Mouse (Mus musculus): Measurements from ENCODE around the gene Vav2. TPM values are rescaled to one million over a fixed set of nuclear protein-coding genes. Genes with fewer than 3 reads are reported as not detected.
A peak's percentile ranks its signal among the peaks of the same experiment; 100 is the strongest.

Vav2 gene
- polyA plus RNA-seq, 1 experiment from 2014 or later, result 9.2 TPM

DNA sequence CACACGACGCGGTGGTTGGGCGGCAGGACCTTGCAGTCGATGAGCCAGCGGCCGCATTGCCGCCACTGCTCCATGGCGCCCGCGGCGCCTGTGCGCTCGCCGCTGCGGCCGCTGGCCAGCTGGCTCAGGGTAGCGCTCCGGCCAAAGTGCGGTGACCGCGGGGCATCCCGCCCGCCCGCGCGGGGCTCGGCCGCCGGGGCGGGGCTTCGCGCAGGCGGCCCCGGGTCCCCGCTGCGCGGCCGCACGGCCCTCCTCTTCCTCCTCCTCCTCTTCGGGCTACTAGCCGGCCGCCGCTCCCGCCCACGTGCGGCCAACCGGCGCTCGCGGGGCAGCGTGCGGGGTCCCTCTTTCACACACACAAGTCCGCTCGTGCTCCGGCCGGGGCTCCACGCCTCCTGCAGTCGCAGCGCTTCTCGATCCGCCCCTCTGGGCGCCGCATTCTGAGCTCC lies 403 bp downstream of the Vav2 start:
- H3K4me2 ChIP-seq (ENCODE audit: low read length), result peak overlapping the region; percentile 91
- no peaks in the 10 kb centered on the region for H3K9me3 ChIP-seq (replicated peaks; ENCODE audit: control insufficient read depth, low read length, poor library complexity, severe bottlenecking)
- ATAC-seq, result peak; percentile 47
- H3K4me3 ChIP-seq (ENCODE audit: low read depth, low read length), result peak overlapping the region; percentile 93
- peaks cover 32% of the 10 kb centered on the region for H3K4me1 ChIP-seq (ENCODE audit: control insufficient read depth, insufficient read depth, low read length)
- peak overlapping the region; percentile 65 for H3K27ac ChIP-seq (ENCODE audit: low read length)
- WGBS, result under 1% methylated on average over 50 of the region's 64 CpGs
- H3K36me3 ChIP-seq (ENCODE audit: control insufficient read depth, insufficient read depth, low read length), result no peaks in the 10 kb centered on the region
- no peaks in the 10 kb centered on the region for H3K27me3 ChIP-seq (ENCODE audit: control insufficient read depth, insufficient read depth, low read depth, low read length)
- H3K9ac ChIP-seq (ENCODE audit: low read depth, low read length), result peak overlapping the region; percentile 86

DNA sequence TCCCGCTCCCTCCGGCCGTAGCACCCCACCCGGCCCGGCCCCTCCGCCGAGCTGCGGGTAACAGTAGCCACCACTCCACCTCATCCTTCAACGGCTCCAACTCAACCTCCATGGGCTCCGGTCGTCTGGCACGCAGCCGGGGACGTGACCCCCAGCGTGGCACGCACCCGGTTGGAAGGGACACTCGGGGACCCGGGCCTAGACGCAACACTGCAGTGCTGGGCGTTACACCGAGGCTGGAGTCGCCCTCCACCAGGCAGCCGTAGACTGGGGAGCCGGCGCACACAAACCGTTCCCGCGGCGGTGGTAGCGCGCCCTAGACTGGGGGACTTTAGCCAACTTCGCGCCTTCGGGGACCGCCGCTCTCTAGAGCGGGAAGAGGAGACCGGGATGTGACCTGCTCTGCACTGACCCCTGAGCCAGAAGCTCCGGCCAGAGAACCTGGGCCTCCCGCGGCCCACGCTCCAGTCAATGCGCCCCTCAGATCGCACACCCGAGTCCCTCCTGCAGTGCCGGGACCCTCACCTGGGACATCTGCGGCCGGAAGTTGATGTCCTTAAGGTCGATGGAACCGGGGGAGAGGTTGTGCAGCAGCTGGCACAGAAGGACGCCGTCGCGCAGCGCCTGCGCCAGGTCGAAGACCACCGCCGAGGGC lies 955 bp downstream of the Vav2 start:
- peak overlapping the region; percentile 93 for H3K4me3 ChIP-seq (ENCODE audit: low read depth, low read length)
- WGBS, result under 1% methylated on average over 57 of the region's 60 CpGs
- peak overlapping the region; percentile 91 for H3K4me2 ChIP-seq (ENCODE audit: low read length)
- ATAC-seq, result peak; percentile 16; the same call in 1 of the 2 replicates
- peak overlapping the region; percentile 65 for H3K27ac ChIP-seq (ENCODE audit: low read length)
- peak overlapping the region; percentile 86 for H3K9ac ChIP-seq (ENCODE audit: low read depth, low read length)
- no peaks in the 10 kb centered on the region for H3K36me3 ChIP-seq (ENCODE audit: control insufficient read depth, insufficient read depth, low read length)
- H3K9me3 ChIP-seq (replicated peaks; ENCODE audit: control insufficient read depth, low read length, poor library complexity, severe bottlenecking), result no peaks in the 10 kb centered on the region
- H3K4me1 ChIP-seq (ENCODE audit: control insufficient read depth, insufficient read depth, low read length), result peaks cover 38% of the 10 kb centered on the region
- no peaks in the 10 kb centered on the region for H3K27me3 ChIP-seq (ENCODE audit: control insufficient read depth, insufficient read depth, low read depth, low read length)

DNA sequence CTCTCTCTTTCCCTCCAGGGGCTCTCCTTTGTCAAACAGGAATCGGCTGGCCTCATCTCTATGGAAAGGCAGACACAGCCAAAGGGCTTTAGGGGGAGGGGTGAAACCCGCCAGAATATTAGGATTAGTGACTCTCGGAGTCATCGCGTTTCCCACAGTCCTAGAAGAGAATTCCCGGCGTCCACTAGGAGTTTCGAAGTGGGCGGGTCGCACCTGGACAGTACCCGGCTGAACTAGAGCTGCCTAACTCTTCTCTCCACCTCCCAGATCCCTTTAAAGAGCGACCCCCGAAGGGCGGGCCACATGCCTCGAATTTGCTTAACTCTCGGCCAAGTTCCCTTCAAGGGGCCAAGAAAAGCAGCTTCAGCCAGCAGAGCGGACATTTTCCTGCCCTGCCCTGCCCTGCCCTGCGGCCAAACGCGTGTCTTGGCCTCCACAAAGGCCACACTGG lies 1.6 kb downstream of the Vav2 start:
- Histone ChIP-seq H3K4me3 (ENCODE audit: low read depth, low read length) (peak overlapping the region; percentile 93), H3K27me3 (ENCODE audit: control insufficient read depth, insufficient read depth, low read depth, low read length) (no peaks in the 10 kb centered on the region), H3K9ac (ENCODE audit: low read depth, low read length) (peak overlapping the region; percentile 86), H3K4me2 (ENCODE audit: low read length) (peak overlapping the region; percentile 91), H3K27ac (ENCODE audit: low read length) (peak overlapping the region; percentile 3; the same call in 1 of the 2 replicates), H3K36me3 (ENCODE audit: control insufficient read depth, insufficient read depth, low read length) (no peaks in the 10 kb centered on the region), H3K4me1 (ENCODE audit: control insufficient read depth, insufficient read depth, low read length) (peaks cover 38% of the 10 kb centered on the region), H3K9me3 (replicated peaks; ENCODE audit: control insufficient read depth, low read length, poor library complexity, severe bottlenecking) (no peaks in the 10 kb centered on the region)
- WGBS, result under 1% methylated on average over 20 of the region's 20 CpGs
- no peak for ATAC-seq

DNA sequence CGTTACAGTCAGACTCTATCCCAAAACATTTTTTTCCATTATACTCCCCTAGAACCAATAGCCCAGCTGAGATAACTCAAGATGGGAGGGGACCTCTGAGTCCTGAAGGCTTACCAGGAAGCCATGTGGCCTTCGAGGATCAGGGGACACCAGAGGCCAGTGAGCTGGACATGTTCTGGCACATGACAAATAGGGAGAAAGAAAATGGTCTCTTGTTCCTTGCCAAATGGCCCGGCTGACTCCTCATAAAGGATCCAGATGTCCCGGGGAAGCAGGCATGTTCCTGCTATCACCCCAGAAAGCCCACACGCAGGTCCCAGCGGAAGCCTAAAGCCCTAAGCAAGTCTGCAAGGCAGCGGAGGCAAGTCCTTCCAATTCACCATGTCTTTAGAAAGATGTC lies 3.2 kb downstream of the Vav2 start:
- no peak overlapping the region for H3K4me3 ChIP-seq (ENCODE audit: low read depth, low read length)
- H3K9me3 ChIP-seq (replicated peaks; ENCODE audit: control insufficient read depth, low read length, poor library complexity, severe bottlenecking), result no peaks in the 10 kb centered on the region
- no peak overlapping the region for H3K27ac ChIP-seq (ENCODE audit: low read length)
- no peaks in the 10 kb centered on the region for H3K36me3 ChIP-seq (ENCODE audit: control insufficient read depth, insufficient read depth, low read length)
- no peaks in the 10 kb centered on the region for H3K27me3 ChIP-seq (ENCODE audit: control insufficient read depth, insufficient read depth, low read depth, low read length)
- peak overlapping the region; percentile 91 for H3K4me2 ChIP-seq (ENCODE audit: low read length)
- ATAC-seq, result no peak
- peaks cover 39% of the 10 kb centered on the region for H3K4me1 ChIP-seq (ENCODE audit: control insufficient read depth, insufficient read depth, low read length)
- WGBS, result 68% methylated on average over 7 of the region's 7 CpGs
- no peak overlapping the region for H3K9ac ChIP-seq (ENCODE audit: low read depth, low read length)

DNA sequence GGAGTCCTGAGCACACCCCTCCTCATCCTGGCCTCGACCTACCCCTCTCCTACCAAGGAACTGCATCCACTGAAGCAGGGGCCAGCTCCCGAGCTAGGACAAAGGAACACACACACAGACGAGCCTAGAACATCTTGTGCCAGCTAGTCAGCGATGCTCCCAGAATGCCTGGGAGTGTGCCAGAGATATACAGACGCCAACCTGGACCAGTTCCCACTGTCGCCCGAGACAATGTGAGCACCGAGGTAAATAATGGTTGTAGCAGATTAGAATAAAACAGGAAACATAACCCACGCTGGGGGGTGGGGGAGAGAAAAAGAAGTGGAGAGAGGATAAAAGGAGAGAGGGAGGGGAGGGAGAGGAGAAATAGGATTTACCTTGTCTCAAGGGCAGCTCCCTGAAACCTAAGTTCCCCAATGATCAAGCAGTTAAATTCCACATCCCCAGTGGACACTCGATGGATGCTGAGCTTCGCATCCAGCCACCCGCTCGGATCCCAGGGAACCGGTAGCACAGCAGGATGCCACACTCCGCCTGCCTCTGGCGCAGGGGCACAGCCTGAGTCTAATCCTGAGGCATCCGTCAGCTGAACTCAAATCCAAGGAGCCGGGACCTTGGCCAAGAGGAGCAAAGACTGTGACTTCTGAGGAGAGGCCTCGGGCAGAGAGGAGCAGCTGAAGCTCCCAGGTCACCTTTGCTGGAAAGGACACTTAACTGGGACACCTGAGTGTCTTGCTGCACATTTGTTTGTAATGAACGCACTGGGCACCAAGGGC lies 5.4 kb downstream of the Vav2 start:
- Histone ChIP-seq H3K27ac (ENCODE audit: low read length) (peak overlapping the region; percentile 58), H3K36me3 (ENCODE audit: control insufficient read depth, insufficient read depth, low read length) (no peaks in the 10 kb centered on the region), H3K9ac (ENCODE audit: low read depth, low read length) (no peak overlapping the region), H3K4me3 (ENCODE audit: low read depth, low read length) (no peak overlapping the region), H3K9me3 (replicated peaks; ENCODE audit: control insufficient read depth, low read length, poor library complexity, severe bottlenecking) (no peaks in the 10 kb centered on the region), H3K4me2 (ENCODE audit: low read length) (peak overlapping the region; percentile 8; the same call in 1 of the 2 replicates), H3K4me1 (ENCODE audit: control insufficient read depth, insufficient read depth, low read length) (peaks cover 41% of the 10 kb centered on the region), H3K27me3 (ENCODE audit: control insufficient read depth, insufficient read depth, low read depth, low read length) (no peaks in the 10 kb centered on the region)
- ATAC-seq, result no peak
- 44% methylated on average over 20 of the region's 20 CpGs for WGBS

DNA sequence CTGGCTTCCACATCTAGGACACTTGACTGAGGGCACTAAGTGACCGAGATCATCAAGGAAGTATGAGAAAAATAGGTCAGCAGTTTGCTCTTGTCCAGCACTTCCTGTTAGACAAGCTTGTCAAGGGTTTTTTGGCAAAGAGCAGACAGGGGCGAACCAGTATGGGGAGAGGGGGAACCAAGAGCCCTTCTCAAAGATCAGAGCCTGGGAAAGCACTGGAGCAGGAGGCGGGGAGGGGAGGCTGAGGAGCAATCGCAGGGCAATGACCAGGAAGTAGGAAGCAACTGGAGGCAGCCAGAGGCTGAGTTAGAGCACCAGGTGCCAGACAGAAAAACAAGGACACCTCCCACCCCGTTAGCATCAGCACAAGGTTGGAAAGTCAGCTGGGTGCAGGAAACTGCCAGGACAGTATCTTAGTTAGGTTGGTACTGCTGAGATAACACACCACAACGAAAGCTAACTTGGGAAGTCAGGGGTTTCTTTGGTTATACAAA lies 8.2 kb downstream of the Vav2 start:
- no peak overlapping the region for H3K4me2 ChIP-seq (ENCODE audit: low read length)
- 67% methylated on average over 6 of the region's 6 CpGs for WGBS

DNA sequence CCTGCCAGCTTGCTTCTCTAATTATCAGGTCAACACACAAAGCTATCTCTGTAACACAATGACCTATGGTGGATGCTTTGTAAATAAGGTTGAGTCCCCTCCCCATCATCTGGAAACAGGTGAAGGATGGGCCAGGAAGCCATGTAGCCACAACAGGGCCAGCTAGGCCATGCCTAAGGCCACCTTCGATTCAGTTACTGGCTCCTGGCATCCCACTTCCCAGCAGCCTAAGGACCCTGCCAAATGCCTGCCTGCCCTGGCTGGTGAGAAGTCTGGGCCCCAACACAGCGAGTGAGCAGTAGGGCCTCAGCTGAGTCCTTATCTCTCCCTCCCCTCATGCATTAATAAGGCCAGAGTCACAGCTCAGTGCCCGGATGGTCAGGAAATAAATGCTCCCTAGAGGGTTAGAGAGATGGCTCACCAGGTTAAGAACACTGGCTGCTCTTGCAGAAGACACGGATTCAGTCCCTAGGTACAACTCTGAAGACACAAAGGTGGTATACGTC lies 9.1 kb downstream of the Vav2 start:
- H3K4me2 ChIP-seq (ENCODE audit: low read length), result no peak overlapping the region
- H3K9ac ChIP-seq (ENCODE audit: low read depth, low read length), result no peak overlapping the region
- peaks cover 37% of the 10 kb centered on the region for H3K4me1 ChIP-seq (ENCODE audit: control insufficient read depth, insufficient read depth, low read length)
- H3K4me3 ChIP-seq (ENCODE audit: low read depth, low read length), result no peak overlapping the region
- H3K27ac ChIP-seq (ENCODE audit: low read length), result no peak overlapping the region
- 56% methylated on average over 5 of the region's 5 CpGs for WGBS
- ATAC-seq, result no peak
- H3K27me3 ChIP-seq (ENCODE audit: control insufficient read depth, insufficient read depth, low read depth, low read length), result no peaks in the 10 kb centered on the region
- H3K9me3 ChIP-seq (replicated peaks; ENCODE audit: control insufficient read depth, low read length, poor library complexity, severe bottlenecking), result no peaks in the 10 kb centered on the region
- H3K36me3 ChIP-seq (ENCODE audit: control insufficient read depth, insufficient read depth, low read length), result no peaks in the 10 kb centered on the region

More for the DNA sequence above, 8.2 kb downstream of the Vav2 start:
- Histone ChIP-seq H3K36me3 (ENCODE audit: control insufficient read depth, insufficient read depth, low read length) (no peaks in the 10 kb centered on the region), H3K4me1 (ENCODE audit: control insufficient read depth, insufficient read depth, low read length) (peaks cover 42% of the 10 kb centered on the region), H3K4me3 (ENCODE audit: low read depth, low read length) (no peak overlapping the region), H3K27ac (ENCODE audit: low read length) (no peak overlapping the region), H3K27me3 (ENCODE audit: control insufficient read depth, insufficient read depth, low read depth, low read length) (no peaks in the 10 kb centered on the region), H3K9ac (ENCODE audit: low read depth, low read length) (no peak overlapping the region), H3K9me3 (replicated peaks; ENCODE audit: control insufficient read depth, low read length, poor library complexity, severe bottlenecking) (no peaks in the 10 kb centered on the region)
- ATAC-seq, result no peak

DNA sequence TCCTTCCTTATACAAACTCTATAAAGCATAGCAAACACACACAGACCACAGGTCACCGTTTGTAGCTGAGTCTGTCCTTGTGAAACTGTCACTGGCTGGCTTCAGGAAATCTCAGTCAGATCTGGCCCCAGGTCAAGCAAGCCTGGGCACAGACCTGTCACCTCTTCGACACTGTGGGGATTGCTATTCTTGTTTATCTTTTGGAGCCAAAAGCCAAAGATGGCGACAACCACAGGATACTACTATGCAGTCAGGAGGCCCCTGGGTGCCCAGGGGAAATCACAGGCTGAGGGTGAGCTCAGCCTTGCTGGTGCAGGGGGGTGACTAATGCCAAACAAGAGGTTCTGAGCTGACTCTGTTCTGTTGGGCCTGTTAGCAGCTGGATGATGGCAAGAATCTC lies 10.4 kb downstream of the Vav2 start:
- H3K36me3 ChIP-seq (ENCODE audit: control insufficient read depth, insufficient read depth, low read length), result no peaks in the 10 kb centered on the region
- no peak overlapping the region for H3K27ac ChIP-seq (ENCODE audit: low read length)
- WGBS, result 54% methylated on average over 3 of the region's 3 CpGs
- no peaks in the 10 kb centered on the region for H3K27me3 ChIP-seq (ENCODE audit: control insufficient read depth, insufficient read depth, low read depth, low read length)
- no peak for ATAC-seq
- H3K9me3 ChIP-seq (replicated peaks; ENCODE audit: control insufficient read depth, low read length, poor library complexity, severe bottlenecking), result no peaks in the 10 kb centered on the region
- peaks cover 46% of the 10 kb centered on the region for H3K4me1 ChIP-seq (ENCODE audit: control insufficient read depth, insufficient read depth, low read length)
- no peak overlapping the region for H3K9ac ChIP-seq (ENCODE audit: low read depth, low read length)
- no peak overlapping the region for H3K4me3 ChIP-seq (ENCODE audit: low read depth, low read length)
- H3K4me2 ChIP-seq (ENCODE audit: low read length), result no peak overlapping the region

Data from midbrain, embryonic 16.5 days (tissue).